Mouse (Mus musculus): Measurements from ENCODE around the gene Ccl7. TPM values are rescaled to one million over a fixed set of nuclear protein-coding genes. Genes with fewer than 3 reads are reported as not detected.

The Ccl7 gene
- total RNA-seq, 2 experiments from 2014 or later, result not detected

- peak; percentile 80 to 82 for DNase-seq
- intact Hi-C loops (cut with DNase I), result no loop called here
These were observed 12.7 kb upstream of the Ccl7 start for GRCm38 (mm10) chr11:82032678-82033344.

- DNase-seq, result no peak
- intact Hi-C loops (cut with DNase I), result no loop called here
These were observed 11.1 kb upstream of the Ccl7 start for GRCm38 (mm10) chr11:82034446-82034845.

- intact Hi-C loops (cut with DNase I), result no loop called here
- DNase-seq, result peak; percentile 69 to 75
These were observed 10.2 kb upstream of the Ccl7 start, which contains the start of gene Ccl2 for GRCm38 (mm10) chr11:82035356-82035755. Ccl2 (plus strand) TSS chr11:82035571.

GRCm38 (mm10) chr11:82035857-82036256 lies 9.7 kb upstream of the Ccl7 start:
- intact Hi-C loops (cut with DNase I), result no loop called here
- DNase-seq, result no peak

GRCm38 (mm10) chr11:82038535-82038934 lies 7.0 kb upstream of the Ccl7 start, which contains the start of gene Gm17268:
Gm17268 (minus strand) TSS chr11:82038562.
- intact Hi-C loops (cut with DNase I), result no loop called here
- DNase-seq, result no peak

- intact Hi-C loops (cut with DNase I), result no loop called here
- DNase-seq, result no peak
These were observed 6.3 kb upstream of the Ccl7 start for GRCm38 (mm10) chr11:82039132-82039660.

GRCm38 (mm10) chr11:82041671-82042080 lies 3.8 kb upstream of the Ccl7 start:
- DNase-seq, result no peak
- intact Hi-C loops (cut with DNase I), result no loop called here

GRCm38 (mm10) chr11:82047746-82048415 lies 2.4 kb downstream of the Ccl7 start:
- DNase-seq, result peak; percentile 35 to 58
- intact Hi-C loops (cut with DNase I), result loop anchor here (2.0 kb wide), 2 partner anchors 51 to 129 kb away; no protein-coding TSS in a partner anchor

- intact Hi-C loops (cut with DNase I), result no loop called here
- no peak for DNase-seq
These were observed 8.3 kb downstream of the Ccl7 start for GRCm38 (mm10) chr11:82053849-82054248.

- DNase-seq, result peak in 1 of 2 experiments; percentile 34
- intact Hi-C loops (cut with DNase I), result no loop called here
These were observed 12.1 kb downstream of the Ccl7 start, which contains the start of gene Ccl11 for GRCm38 (mm10) chr11:82057646-82058045. Ccl11 (plus strand) TSS chr11:82057823.

- intact Hi-C loops (cut with DNase I), result no loop called here
- no peak for DNase-seq
These were observed 16.7 kb downstream of the Ccl7 start for GRCm38 (mm10) chr11:82062226-82062625.

GRCm38 (mm10) chr11:82063454-82063853 lies 17.9 kb downstream of the Ccl7 start:
- DNase-seq, result no peak
- intact Hi-C loops (cut with DNase I), result no loop called here

- no peak for DNase-seq
These were observed 21.6 kb downstream of the Ccl7 start for GRCm38 (mm10) chr11:82066953-82067571.

GRCm38 (mm10) chr11:82071076-82071475 lies 25.6 kb downstream of the Ccl7 start:
- no peak for DNase-seq
- intact Hi-C loops (cut with DNase I), result no loop called here

More at GRCm38 (mm10) chr11:82066953-82067571, 21.6 kb downstream of the Ccl7 start:
- intact Hi-C loops (cut with DNase I), result no loop called here

- intact Hi-C loops (cut with DNase I), result no loop called here
These were observed 26.9 kb downstream of the Ccl7 start for GRCm38 (mm10) chr11:82072374-82072773.

GRCm38 (mm10) chr11:82072984-82073383 lies 27.5 kb downstream of the Ccl7 start:
- no peak for DNase-seq
- intact Hi-C loops (cut with DNase I), result no loop called here

More at GRCm38 (mm10) chr11:82072374-82072773, 26.9 kb downstream of the Ccl7 start:
- DNase-seq, result no peak

- intact Hi-C loops (cut with DNase I), result no loop called here
- DNase-seq, result no peak
These were observed 28.2 kb downstream of the Ccl7 start for GRCm38 (mm10) chr11:82073686-82074085.

- DNase-seq, result no peak
- intact Hi-C loops (cut with DNase I), result no loop called here
These were observed 31.5 kb downstream of the Ccl7 start for GRCm38 (mm10) chr11:82077031-82077430.

GRCm38 (mm10) chr11:82078136-82078730 lies 32.7 kb downstream of the Ccl7 start:
- no peak for DNase-seq
- intact Hi-C loops (cut with DNase I), result no loop called here

GRCm38 (mm10) chr11:82080865-82081264 lies 35.4 kb downstream of the Ccl7 start:
- intact Hi-C loops (cut with DNase I), result no loop called here
- DNase-seq, result no peak

GRCm38 (mm10) chr11:82084360-82084759 lies 38.8 kb downstream of the Ccl7 start:
- DNase-seq, result no peak
- intact Hi-C loops (cut with DNase I), result no loop called here
